Mouse (Mus musculus) intestine, postnatal 0 days (tissue): Measurements from ENCODE around the gene Panx3. TPM values are rescaled to one million over a fixed set of nuclear protein-coding genes. Genes with fewer than 3 reads are reported as not detected.

Experiments used
- ATAC-seq: fragments of 200-750 bp; cut with Nextera tagmentation; 2 replicates; pipeline ENCODE4 v1.8.0; 2017; ENCODE audit warnings: mild to moderate bottlenecking, moderate TSS enrichment, moderate library complexity
- H3K27ac ChIP-seq: fragments of 300-500 bp; sonication (generic); 2 replicates; pipeline ENCODE4 v1.5.1; 2014; ENCODE audit warnings: mild to moderate bottlenecking, low read depth, low read length, moderate library complexity
- H3K27me3 ChIP-seq: fragments of 300-500 bp; sonication (generic); replicated peaks from 2 replicates; pipeline ENCODE4 v1.6.1; 2014; ENCODE audit warnings: low read length, mixed read lengths; ENCODE audit not compliant: control insufficient read depth, insufficient read depth
- H3K36me3 ChIP-seq: fragments of 300-500 bp; sonication (generic); 2 replicates; pipeline ENCODE4 v1.6.1; 2014; ENCODE audit warnings: mild to moderate bottlenecking, moderate library complexity; ENCODE audit not compliant: control insufficient read depth, insufficient read depth
- H3K4me1 ChIP-seq: fragments of 300-500 bp; sonication (generic); replicated peaks from 2 replicates; pipeline ENCODE4 v1.6.1; 2014; ENCODE audit warnings: antibody characterized with exemption, low read length, mixed read lengths; ENCODE audit not compliant: control insufficient read depth, insufficient read depth
- H3K4me2 ChIP-seq: fragments of 300-500 bp; sonication (generic); replicated peaks from 2 replicates; pipeline ENCODE4 v1.6.1; 2014; ENCODE audit warnings: low read depth, mild to moderate bottlenecking, moderate library complexity
- H3K4me3 ChIP-seq: fragments of 300-500 bp; sonication (generic); 2 replicates; pipeline ENCODE4 v1.5.1; 2014; ENCODE audit warnings: low read depth, low read length
- H3K9ac ChIP-seq: fragments of 300-500 bp; sonication (generic); 2 replicates; pipeline ENCODE4 v1.6.1; 2014; ENCODE audit warnings: mild to moderate bottlenecking, low read depth, low read length
- H3K9me3 ChIP-seq: fragments of 300-500 bp; sonication (generic); 2 replicates; pipeline ENCODE4 v1.6.1; 2016; ENCODE audit warnings: mixed run types; ENCODE audit not compliant: control insufficient read depth
- CTCF ChIP-seq: sonication (generic); IDR thresholded peaks from 2 replicates; pipeline ENCODE4 v1.5.1; 2016; ENCODE audit warnings: low read depth, mild to moderate bottlenecking, control low read depth, antibody characterized with exemption, moderate library complexity
- WGBS: fragments of 180-500 bp; shearing (Covaris S2); extraction: QIAGEN DNeasy Blood & Tissue Kit; methylation state at CpG from one replicate; pipeline ENCODE4 v1.1.7; 2014; 5-methylcytosine and 5-hydroxymethylcytosine counted together
- polyA plus RNA-seq: library from polyadenylated mRNA; unstranded; fragments of >200 nt; fragmentation: Nextera tagmentation; extraction: Ambion mirVana; gene quantifications from 2 replicates; pipeline ENCODE4 v1.2.1, GENCODE M21; 2015

Panx3 gene
- polyA plus RNA-seq, 1 experiment from 2014 or later: not detected

GRCm38 (mm10) chr9:37628581-37628980 lies 40.5 kb downstream of the Panx3 start:
- H3K9me3 ChIP-seq: no peaks in the 10 kb centered on the region
- TF ChIP-seq CTCF: no peak
- 84% methylated on average over 4 of the region's 4 CpGs for WGBS
- no peak overlapping the region for H3K27ac ChIP-seq
- peaks cover 3% of the 10 kb centered on the region; the same call in 1 of the 2 replicates for H3K36me3 ChIP-seq
- ATAC-seq: no peak
- no peak overlapping the region for H3K4me3 ChIP-seq
- H3K4me2 ChIP-seq: no peak overlapping the region
- no peaks in the 10 kb centered on the region for H3K4me1 ChIP-seq
- H3K27me3 ChIP-seq: no peaks in the 10 kb centered on the region
- no peak overlapping the region for H3K9ac ChIP-seq

- H3K9me3 ChIP-seq: no peaks in the 10 kb centered on the region
- WGBS: 95% methylated on average over 1 of the region's 1 CpGs
- ATAC-seq: no peak
These were observed 41.8 kb downstream of the Panx3 start for GRCm38 (mm10) chr9:37627263-37627662.

GRCm38 (mm10) chr9:37626103-37626567 lies 42.9 kb downstream of the Panx3 start:
- Histone ChIP-seq H3K9ac (no peak overlapping the region), H3K27ac (no peak overlapping the region), H3K4me2 (no peak overlapping the region), H3K4me3 (no peak overlapping the region), H3K27me3 (no peaks in the 10 kb centered on the region), H3K36me3 (peaks cover 3% of the 10 kb centered on the region; the same call in 1 of the 2 replicates), H3K4me1 (no peaks in the 10 kb centered on the region), H3K9me3 (no peaks in the 10 kb centered on the region)
- ATAC-seq: peak; percentile 66; the same call in 1 of the 2 replicates
- 20% methylated on average over 3 of the region's 3 CpGs for WGBS
- no peak for TF ChIP-seq CTCF

More at GRCm38 (mm10) chr9:37627263-37627662, 41.8 kb downstream of the Panx3 start:
- no peak overlapping the region for H3K4me2 ChIP-seq
- TF ChIP-seq CTCF: no peak
- H3K27ac ChIP-seq: no peak overlapping the region
- H3K36me3 ChIP-seq: peaks cover 3% of the 10 kb centered on the region; the same call in 1 of the 2 replicates
- no peak overlapping the region for H3K9ac ChIP-seq
- no peaks in the 10 kb centered on the region for H3K27me3 ChIP-seq
- H3K4me3 ChIP-seq: no peak overlapping the region
- H3K4me1 ChIP-seq: no peaks in the 10 kb centered on the region

GRCm38 (mm10) chr9:37625641-37626040 lies 43.4 kb downstream of the Panx3 start:
- Histone ChIP-seq H3K4me3 (no peak overlapping the region), H3K4me1 (no peaks in the 10 kb centered on the region), H3K27me3 (no peaks in the 10 kb centered on the region), H3K9ac (no peak overlapping the region), H3K9me3 (no peaks in the 10 kb centered on the region), H3K27ac (no peak overlapping the region), H3K36me3 (peaks cover 3% of the 10 kb centered on the region; the same call in 1 of the 2 replicates), H3K4me2 (no peak overlapping the region)
- ATAC-seq: peak; percentile 22; the same call in 1 of the 2 replicates
- 47% methylated on average over 7 of the region's 7 CpGs for WGBS
- no peak for TF ChIP-seq CTCF

GRCm38 (mm10) chr9:37625129-37625528 lies 43.9 kb downstream of the Panx3 start:
- no peak for TF ChIP-seq CTCF
- no peak overlapping the region for H3K4me2 ChIP-seq
- H3K9ac ChIP-seq: no peak overlapping the region
- H3K27me3 ChIP-seq: no peaks in the 10 kb centered on the region
- no peak for ATAC-seq
- no peaks in the 10 kb centered on the region for H3K4me1 ChIP-seq
- peaks cover 3% of the 10 kb centered on the region; the same call in 1 of the 2 replicates for H3K36me3 ChIP-seq
- no peaks in the 10 kb centered on the region for H3K9me3 ChIP-seq
- H3K4me3 ChIP-seq: no peak overlapping the region
- 79% methylated on average over 3 of the region's 3 CpGs for WGBS
- no peak overlapping the region for H3K27ac ChIP-seq

GRCm38 (mm10) chr9:37624502-37624901 lies 44.5 kb downstream of the Panx3 start:
- H3K4me3 ChIP-seq: no peak overlapping the region
- H3K36me3 ChIP-seq: peaks cover 3% of the 10 kb centered on the region; the same call in 1 of the 2 replicates
- H3K4me1 ChIP-seq: no peaks in the 10 kb centered on the region
- no peak overlapping the region for H3K9ac ChIP-seq
- H3K27me3 ChIP-seq: no peaks in the 10 kb centered on the region
- WGBS: 90% methylated on average over 1 of the region's 1 CpGs
- ATAC-seq: no peak
- H3K9me3 ChIP-seq: no peaks in the 10 kb centered on the region
- H3K4me2 ChIP-seq: no peak overlapping the region
- H3K27ac ChIP-seq: no peak overlapping the region
- no peak for TF ChIP-seq CTCF
